Mouse (Mus musculus): ENCODE results near the gene Atg10. TPM values are rescaled to one million over a fixed set of nuclear protein-coding genes. Genes with fewer than 3 reads are reported as not detected.

The Atg10 gene
- polyA plus RNA-seq, 2 experiments from 2014 or later = 20.0 to 21.7 TPM

Other genes with a start within 250 kb of the Atg10 start
- 100 to 1,000 TPM; 196 to 205 TPM for gene Ssbp2, start 236.3 kb upstream of the Atg10 start, polyA plus RNA-seq (2017; shearing (Covaris generic))

All from CD4-positive, CD25-positive, alpha-beta regulatory T cell, adult 4 months (primary cell).